Mouse (Mus musculus) cerebellum, adult 2 months (tissue): ENCODE results near the gene Efcab12. TPM values are rescaled to one million over a fixed set of nuclear protein-coding genes. Genes with fewer than 3 reads are reported as not detected.

Experiments
- DNase-seq, 2 experiments: peaks; one replicate each; pipeline ENCODE4 v3.0.0; 2021
- H3K27ac ChIP-seq: fragments of 200-500 bp; 2 replicates; pipeline ENCODE4 v1.5.1; 2012; ENCODE audit warnings: low read length, control low read depth, inconsistent platforms; ENCODE audit not compliant: insufficient read depth
- H3K27me3 ChIP-seq: fragments of 200-500 bp; 2 replicates; pipeline ENCODE4 v1.6.1; 2012; ENCODE audit warnings: inconsistent platforms, mild to moderate bottlenecking, low read length, moderate library complexity; ENCODE audit not compliant: control insufficient read depth, insufficient read depth
- H3K4me1 ChIP-seq: fragments of 200-500 bp; 2 replicates; pipeline ENCODE4 v1.6.1; 2011; ENCODE audit warnings: low read length; ENCODE audit not compliant: control insufficient read depth, insufficient read depth
- H3K4me3 ChIP-seq: fragments of 200-500 bp; replicated peaks from 2 replicates; pipeline ENCODE3; 2011; ENCODE audit warnings: mild to moderate bottlenecking, low read depth, low read length, control low read depth; ENCODE audit not compliant: insufficient read depth
- CTCF ChIP-seq: fragments of 200-500 bp; IDR thresholded peaks from 2 replicates; pipeline ENCODE4 v1.5.1; 2011; ENCODE audit warnings: low read depth, mild to moderate bottlenecking, control low read depth, low read length, moderate library complexity, borderline replicate concordance; ENCODE audit not compliant: insufficient read depth
- POLR2A ChIP-seq: fragments of 200-500 bp; IDR thresholded peaks from 2 replicates; pipeline ENCODE4 v1.6.1; 2011; ENCODE audit warnings: low read length, control low read depth, borderline replicate concordance; ENCODE audit not compliant: insufficient read depth
- whole genome bisulfite sequencing: fragments of 180-500 bp; shearing (Covaris S2); methylation state at CpG from one replicate; pipeline ENCODE4 v1.1.7; 2018; 5-methylcytosine and 5-hydroxymethylcytosine counted together
- polyA plus RNA-seq: library from polyadenylated mRNA; depleted of rRNA; stranded (reverse); fragments of >200 nt; gene quantifications from 2 replicates; pipeline ENCODE4 v1.2.3, GENCODE M21; 2012; rRNA removed

The Efcab12 gene
- polyA plus RNA-seq, 1 experiment = 5.1 TPM

DNA sequence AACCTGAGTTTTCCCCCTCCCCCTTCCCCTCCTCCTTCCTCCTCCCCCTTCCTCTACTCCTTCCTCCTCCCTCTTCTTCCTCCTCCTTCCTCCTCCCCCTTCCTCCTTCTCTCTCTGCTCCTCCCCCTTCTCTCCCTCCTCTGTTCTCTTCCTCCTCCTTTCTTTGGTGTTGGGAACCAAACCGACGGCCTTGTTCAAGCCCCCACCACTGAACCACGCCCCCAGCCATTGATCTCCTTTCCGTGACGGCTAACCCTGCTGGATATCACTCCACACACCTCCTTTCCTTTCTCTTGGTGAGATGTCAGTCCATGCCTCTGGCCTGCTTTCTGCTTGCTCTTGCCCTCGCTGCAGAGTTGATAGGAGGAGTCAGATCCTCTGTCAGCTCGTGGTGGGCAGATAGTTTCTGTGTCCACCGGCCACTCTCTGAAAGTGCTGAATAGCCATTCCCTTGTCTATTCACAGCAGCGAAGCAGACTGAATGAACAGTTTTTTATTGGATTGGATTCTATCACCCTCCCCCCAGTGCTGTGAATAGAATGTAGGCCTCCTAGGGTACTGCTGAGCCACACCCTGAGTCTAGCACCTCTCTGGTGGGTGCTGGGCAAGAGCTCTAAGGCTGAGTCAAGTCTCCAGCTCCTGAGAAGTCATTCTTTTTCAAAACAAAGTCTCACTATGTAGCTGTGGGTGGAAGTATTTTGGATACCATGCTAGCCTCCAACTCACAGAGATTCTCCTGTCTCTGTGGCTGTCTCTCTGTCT, 76.0 kb downstream of the Efcab12 start, which contains the start of gene Tmem40:
Tmem40 (minus strand) TSS at position 416 of the 762 bp plus-strand sequence.
- 28% methylated on average over 9 of the region's 9 CpGs for WGBS
- TF ChIP-seq CTCF = no peak
- no peak for TF ChIP-seq POLR2A
- no peaks in the 10 kb centered on the region for H3K27me3 ChIP-seq
- H3K4me3 ChIP-seq = no peak within 1 kb of the TSS
- no peak within 1 kb of the TSS for H3K27ac ChIP-seq
- no peak for DNase-seq
- H3K4me1 ChIP-seq = no peaks in the 10 kb centered on the region

GRCm38 (mm10) chr6:115760982-115761381, 77.2 kb downstream of the Efcab12 start:
- TF ChIP-seq CTCF = no peak
- TF ChIP-seq POLR2A = no peak
- Histone ChIP-seq H3K27me3 (no peaks in the 10 kb centered on the region), H3K4me3 (no peak overlapping the region), H3K4me1 (no peaks in the 10 kb centered on the region), H3K27ac (no peak overlapping the region)
- no peak for DNase-seq
- 44% methylated on average over 4 of the region's 4 CpGs for WGBS

Other genes with a start within 250 kb of the Efcab12 start
- gene Mkrn2os, start 245.8 kb downstream of the Efcab12 start, polyA plus RNA-seq = 0.08 and 0.15 TPM in 2 replicates
- 34.7 and 37.7 TPM in 2 replicates for gene Mkrn2, start 236.5 kb downstream of the Efcab12 start, polyA plus RNA-seq
- gene Raf1, start 161.8 kb downstream of the Efcab12 start, polyA plus RNA-seq = 148 and 152 TPM in 2 replicates
- 2.7 and 3.5 TPM in 2 replicates for gene Tmem40, start 76.0 kb downstream of the Efcab12 start, polyA plus RNA-seq
- 5.1 and 6.7 TPM in 2 replicates for gene Cand2, start 63.9 kb downstream of the Efcab12 start, polyA plus RNA-seq
- gene Rpl32, start 29.7 kb downstream of the Efcab12 start, polyA plus RNA-seq = 680 and 720 TPM in 2 replicates
- 9.5 and 10.9 TPM in 2 replicates for gene Mbd4, start 15.0 kb upstream of the Efcab12 start, polyA plus RNA-seq
- gene Ift122, start 15.1 kb upstream of the Efcab12 start, polyA plus RNA-seq = 22.3 TPM in 2 replicates
- gene Rho, start 93.3 kb upstream of the Efcab12 start, polyA plus RNA-seq = 0.79 and 0.89 TPM in 2 replicates
- not detected in 2 replicates for gene H1foo, start 106.5 kb upstream of the Efcab12 start, polyA plus RNA-seq
- gene Plxnd1, start 156.6 kb upstream of the Efcab12 start, polyA plus RNA-seq = 24.2 and 29.4 TPM in 2 replicates